Mouse (Mus musculus): ENCODE measurements around the gene Lsm2. TPM values are rescaled to one million over a fixed set of nuclear protein-coding genes. Genes with fewer than 3 reads are reported as not detected.
A peak's percentile ranks its signal among the peaks of the same experiment; 100 is the strongest.
"Not testable (repeated sequence)": the region's sequence is repeated elsewhere in the genome, so short reads cannot be mapped to it uniquely, and the experiment has no call there.

The Lsm2 gene
- polyA plus RNA-seq, 1 experiment = 51.6 TPM

- TF ChIP-seq POLR2A (IDR thresholded peaks at IDR 0.05; ENCODE audit: borderline replicate concordance, extremely low read depth, low read depth, low read length) (no peak), CTCF (IDR thresholded peaks at IDR 0.05; ENCODE audit: insufficient read depth, low read length) (no peak)
Measured at GRCm38 (mm10) chr17:34955884-34956283, 25.8 kb upstream of the Lsm2 start.

GRCm38 (mm10) chr17:34956340-34956739 is 25.3 kb upstream of the Lsm2 start:
- WGBS = 18% methylated on average over 1 of the region's 1 CpGs
- no peaks in the 10 kb centered on the region for H3K4me1 ChIP-seq (ENCODE audit: control insufficient read depth, insufficient read depth, low read length)
- H3K4me3 ChIP-seq (replicated peaks; ENCODE audit: extremely low read depth, low read depth, low read length) = no peak overlapping the region
- no peak for DNase-seq
- no peak for TF ChIP-seq POLR2A (IDR thresholded peaks at IDR 0.05; ENCODE audit: borderline replicate concordance, extremely low read depth, low read depth, low read length)

More at GRCm38 (mm10) chr17:34955884-34956283, 25.8 kb upstream of the Lsm2 start:
- H3K4me3 ChIP-seq (replicated peaks; ENCODE audit: extremely low read depth, low read depth, low read length) = no peak overlapping the region
- no peak for DNase-seq
- no peaks in the 10 kb centered on the region for H3K4me1 ChIP-seq (ENCODE audit: control insufficient read depth, insufficient read depth, low read length)
- 84% methylated on average over 3 of the region's 3 CpGs for WGBS

- 9% methylated on average over 30 of the region's 40 CpGs for WGBS
- H3K4me3 ChIP-seq (replicated peaks; ENCODE audit: extremely low read depth, low read depth, low read length); H3K4me1 ChIP-seq (ENCODE audit: control insufficient read depth, insufficient read depth, low read length); DNase-seq: not testable (repeated sequence)
Measured at GRCm38 (mm10) chr17:34957291-34957690, 24.4 kb upstream of the Lsm2 start.

GRCm38 (mm10) chr17:34957966-34958365 is 23.7 kb upstream of the Lsm2 start:
- not testable (repeated sequence) for H3K4me1 ChIP-seq (ENCODE audit: control insufficient read depth, insufficient read depth, low read length); DNase-seq; H3K4me3 ChIP-seq (replicated peaks; ENCODE audit: extremely low read depth, low read depth, low read length)
- 22% methylated on average over 31 of the region's 40 CpGs for WGBS

- not testable (repeated sequence) for H3K4me1 ChIP-seq (ENCODE audit: control insufficient read depth, insufficient read depth, low read length); DNase-seq
- WGBS = 0% methylated on average over 20 of the region's 47 CpGs
- H3K4me3 ChIP-seq (replicated peaks; ENCODE audit: extremely low read depth, low read depth, low read length) = peak overlapping the region; percentile 67
Measured at GRCm38 (mm10) chr17:34958734-34959129, 22.9 kb upstream of the Lsm2 start.

GRCm38 (mm10) chr17:34959130-34959778 is 22.4 kb upstream of the Lsm2 start, which contains the start of gene Hspa1b:
Gene Hspa1b (minus strand): TSS chr17:34959238.
- peak; percentile 94 for DNase-seq
- WGBS = under 1% methylated on average over 32 of the region's 32 CpGs
- H3K4me1 ChIP-seq (ENCODE audit: control insufficient read depth, insufficient read depth, low read length) = not testable (repeated sequence)
- peak within 1 kb of the TSS; percentile 99 for H3K4me3 ChIP-seq (replicated peaks; ENCODE audit: extremely low read depth, low read depth, low read length)
- TF ChIP-seq POLR2A (IDR thresholded peaks at IDR 0.05; ENCODE audit: borderline replicate concordance, extremely low read depth, low read depth, low read length) = peak; percentile 93

GRCm38 (mm10) chr17:34959881-34960515 is 21.7 kb upstream of the Lsm2 start:
- 11% methylated on average over 12 of the region's 12 CpGs for WGBS
- peak; percentile 41 for DNase-seq
- Histone ChIP-seq H3K4me1 (ENCODE audit: control insufficient read depth, insufficient read depth, low read length) (no peaks in the 10 kb centered on the region), H3K4me3 (replicated peaks; ENCODE audit: extremely low read depth, low read depth, low read length) (peak overlapping the region; percentile 99)
- TF ChIP-seq CTCF (IDR thresholded peaks at IDR 0.05; ENCODE audit: insufficient read depth, low read length) (no peak), POLR2A (IDR thresholded peaks at IDR 0.05; ENCODE audit: borderline replicate concordance, extremely low read depth, low read depth, low read length) (peak; percentile 49; the same call in 1 of the 2 replicates)

- no peak for DNase-seq
- TF ChIP-seq CTCF (IDR thresholded peaks at IDR 0.05; ENCODE audit: insufficient read depth, low read length) = no peak
- no peak for TF ChIP-seq POLR2A (IDR thresholded peaks at IDR 0.05; ENCODE audit: borderline replicate concordance, extremely low read depth, low read depth, low read length)
- Histone ChIP-seq H3K4me3 (replicated peaks; ENCODE audit: extremely low read depth, low read depth, low read length) (no peak overlapping the region), H3K4me1 (ENCODE audit: control insufficient read depth, insufficient read depth, low read length) (no peaks in the 10 kb centered on the region)
Measured at GRCm38 (mm10) chr17:34960702-34961493, 20.8 kb upstream of the Lsm2 start.

- TF ChIP-seq POLR2A (IDR thresholded peaks at IDR 0.05; ENCODE audit: borderline replicate concordance, extremely low read depth, low read depth, low read length) = no peak
- no peak for TF ChIP-seq CTCF (IDR thresholded peaks at IDR 0.05; ENCODE audit: insufficient read depth, low read length)
- H3K4me3 ChIP-seq (replicated peaks; ENCODE audit: extremely low read depth, low read depth, low read length) = no peak overlapping the region
- WGBS = 34% methylated on average over 3 of the region's 3 CpGs
- no peak for DNase-seq
- H3K4me1 ChIP-seq (ENCODE audit: control insufficient read depth, insufficient read depth, low read length) = no peaks in the 10 kb centered on the region
Measured at GRCm38 (mm10) chr17:34962125-34962524, 19.5 kb upstream of the Lsm2 start.

- 75% methylated on average over 1 of the region's 1 CpGs for WGBS
- H3K4me3 ChIP-seq (replicated peaks; ENCODE audit: extremely low read depth, low read depth, low read length) = no peak overlapping the region
- H3K4me1 ChIP-seq (ENCODE audit: control insufficient read depth, insufficient read depth, low read length) = no peaks in the 10 kb centered on the region
- no peak for DNase-seq
- no peak for TF ChIP-seq POLR2A (IDR thresholded peaks at IDR 0.05; ENCODE audit: borderline replicate concordance, extremely low read depth, low read depth, low read length)
- no peak for TF ChIP-seq CTCF (IDR thresholded peaks at IDR 0.05; ENCODE audit: insufficient read depth, low read length)
Measured at GRCm38 (mm10) chr17:34962841-34963240, 18.8 kb upstream of the Lsm2 start.

Measured in lung, adult 2 months (tissue).